Mouse (Mus musculus) cerebellum, postnatal 10 days (tissue): ENCODE measurements around the gene Art3.

ENCODE experiments used
- DNase-seq, 2 experiments: peaks; one replicate each; pipeline ENCODE4 v3.0.0; 2021; ENCODE audit warnings: mixed read lengths in 2 of 2

Gene Art3

GRCm38 (mm10) chr5:92331635-92332338, at the start of gene Art3:
Gene Art3, plus strand, starts transcription at chr5:92331827.
- DNase-seq = no peak

- DNase-seq = peak; percentile 25 to 47
These were observed 49.1 kb upstream of the Art3 start for GRCm38 (mm10) chr5:92282571-92282970.

GRCm38 (mm10) chr5:92283107-92283506, 48.5 kb upstream of the Art3 start:
- no peak for DNase-seq

- no peak for DNase-seq
These were observed 43.8 kb upstream of the Art3 start for GRCm38 (mm10) chr5:92287840-92288239.

GRCm38 (mm10) chr5:92291652-92292414, 39.8 kb upstream of the Art3 start:
- DNase-seq = no peak

GRCm38 (mm10) chr5:92294525-92294924, 37.1 kb upstream of the Art3 start:
- DNase-seq = no peak

GRCm38 (mm10) chr5:92302149-92302840, 29.3 kb upstream of the Art3 start:
- no peak for DNase-seq

GRCm38 (mm10) chr5:92304291-92304690, 27.3 kb upstream of the Art3 start:
- DNase-seq = no peak

GRCm38 (mm10) chr5:92309681-92310511, 21.7 kb upstream of the Art3 start, which contains the start of gene Sdad1:
Gene Sdad1, minus strand, starts transcription at chr5:92310479.
- peak; percentile 95 for DNase-seq

- peak; percentile 94 to 98 for DNase-seq
These were observed 19.4 kb upstream of the Art3 start for GRCm38 (mm10) chr5:92312046-92312715.

GRCm38 (mm10) chr5:92313776-92314175, 17.9 kb upstream of the Art3 start:
- no peak for DNase-seq

GRCm38 (mm10) chr5:92318119-92318518, 13.5 kb upstream of the Art3 start:
- DNase-seq = no peak

GRCm38 (mm10) chr5:92318596-92318995, 13.0 kb upstream of the Art3 start:
- DNase-seq = no peak

- no peak for DNase-seq
These were observed 9.8 kb upstream of the Art3 start for GRCm38 (mm10) chr5:92321631-92322400.

- DNase-seq = no peak
These were observed 9.0 kb upstream of the Art3 start for GRCm38 (mm10) chr5:92322612-92323011.

GRCm38 (mm10) chr5:92323264-92323663, 8.4 kb upstream of the Art3 start:
- peak; percentile 34 for DNase-seq

- DNase-seq = no peak
These were observed 4.3 kb upstream of the Art3 start for GRCm38 (mm10) chr5:92327367-92327766.

- no peak for DNase-seq
These were observed 3.7 kb upstream of the Art3 start, which contains the start of gene Cxcl9 for GRCm38 (mm10) chr5:92327929-92328328. Gene Cxcl9, minus strand, starts transcription at chr5:92328079.

GRCm38 (mm10) chr5:92331122-92331521, 505 bp upstream of the Art3 start:
- DNase-seq = no peak

GRCm38 (mm10) chr5:92332359-92332840, 773 bp downstream of the Art3 start:
- peak; percentile 22 to 27 for DNase-seq

GRCm38 (mm10) chr5:92336743-92337142, 5.1 kb downstream of the Art3 start:
- no peak for DNase-seq
